Mouse (Mus musculus) stomach, embryonic 16.5 days (tissue): ENCODE data around the gene Slco3a1. TPM values are rescaled to one million over a fixed set of nuclear protein-coding genes. Genes with fewer than 3 reads are reported as not detected.

Source experiments
- ATAC-seq: fragments of 200-750 bp; cut with Nextera tagmentation; 2 replicates; pipeline ENCODE4 v1.8.0; 2017; ENCODE audit warnings: moderate number of reproducible peaks, moderate TSS enrichment; ENCODE audit not compliant: insufficient read depth, low FRiP score
- H3K27ac ChIP-seq: fragments of 300-500 bp; sonication (generic); 2 replicates; pipeline ENCODE4 v1.5.1; 2014; ENCODE audit warnings: low read length
- H3K27me3 ChIP-seq: fragments of 300-500 bp; sonication (generic); 2 replicates; pipeline ENCODE4 v1.6.1; 2014; ENCODE audit warnings: low read length, control low read depth, mixed read lengths; ENCODE audit not compliant: control insufficient read depth, insufficient read depth
- H3K36me3 ChIP-seq: fragments of 300-500 bp; sonication (generic); 2 replicates; pipeline ENCODE4 v1.6.1; 2014; ENCODE audit warnings: low read length; ENCODE audit not compliant: control insufficient read depth, insufficient read depth
- H3K4me1 ChIP-seq: fragments of 300-500 bp; sonication (generic); 2 replicates; pipeline ENCODE4 v1.6.1; 2014; ENCODE audit warnings: low read length, control low read depth, mixed read lengths; ENCODE audit not compliant: control insufficient read depth, insufficient read depth
- H3K4me2 ChIP-seq: fragments of 300-500 bp; sonication (generic); 2 replicates; pipeline ENCODE4 v1.6.1; 2014; ENCODE audit warnings: low read depth, low read length, mixed read lengths
- H3K4me3 ChIP-seq: fragments of 300-500 bp; sonication (generic); replicated peaks from 2 replicates; pipeline ENCODE4 v1.5.1; 2014; ENCODE audit warnings: mild to moderate bottlenecking, low read length
- H3K9ac ChIP-seq: fragments of 300-500 bp; sonication (generic); 2 replicates; pipeline ENCODE4 v1.6.1; 2014; ENCODE audit warnings: low read length
- H3K9me3 ChIP-seq: fragments of 300-500 bp; sonication (generic); replicated peaks from 2 replicates; pipeline ENCODE4 v1.6.1; 2016; ENCODE audit warnings: low read length, control low read depth; ENCODE audit not compliant: control insufficient read depth
- WGBS: fragments of 180-500 bp; shearing (Covaris S2); extraction: QIAGEN DNeasy Blood & Tissue Kit; methylation state at CpG from one replicate; pipeline ENCODE4 v1.1.7; 2014; 5-methylcytosine and 5-hydroxymethylcytosine counted together
- polyA plus RNA-seq: library from polyadenylated mRNA; unstranded; fragments of >200 nt; fragmentation: Nextera tagmentation; extraction: Ambion mirVana; gene quantifications from 2 replicates; pipeline ENCODE4 v1.2.1, GENCODE M21; 2015

Slco3a1 gene
- polyA plus RNA-seq, 1 experiment from 2014 or later: 10.7 TPM

DNA sequence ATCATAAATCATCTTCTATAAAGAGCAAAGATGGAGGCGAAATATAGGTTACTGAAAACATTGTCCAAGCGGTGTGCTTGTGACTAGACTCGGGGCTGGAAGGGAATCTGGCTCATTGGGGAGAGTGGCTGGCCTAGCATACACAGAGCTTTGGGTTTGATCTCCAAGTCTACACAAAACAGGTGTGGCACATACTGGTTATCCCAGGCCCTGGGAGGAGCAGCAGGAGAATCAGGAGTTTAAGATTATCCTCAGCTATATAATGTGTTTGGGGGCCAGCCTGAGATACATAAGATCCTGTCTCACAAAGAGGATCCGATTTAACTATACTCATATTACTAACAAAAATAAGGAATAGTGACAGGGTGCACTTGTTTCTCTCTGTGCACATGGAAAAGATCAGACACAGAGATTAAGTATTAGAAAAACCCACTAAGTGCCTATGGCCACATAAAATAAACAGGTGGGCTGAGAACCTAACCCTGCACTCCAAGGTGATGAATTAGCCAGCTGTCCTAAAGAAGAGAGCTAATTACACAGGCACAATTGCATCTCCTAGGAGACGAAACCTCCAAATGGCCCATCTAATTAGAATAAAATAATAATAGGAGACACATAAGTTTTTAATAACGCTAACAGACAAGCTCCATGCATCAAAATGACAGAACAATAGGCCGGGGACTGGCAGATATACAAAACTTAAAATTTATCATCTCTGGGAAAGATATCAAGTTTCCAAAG lies 224.3 kb downstream of the Slco3a1 start:
- no peak for ATAC-seq
- no peak overlapping the region for H3K9ac ChIP-seq
- 0 out of 2 replicates have a peak, but pooled peaks cover 9% of the 10 kb centered on the region for H3K4me1 ChIP-seq
- 64% methylated on average over 7 of the region's 7 CpGs for WGBS
- no peak overlapping the region for H3K4me3 ChIP-seq
- no peaks in the 10 kb centered on the region for H3K9me3 ChIP-seq
- no peaks in the 10 kb centered on the region for H3K27me3 ChIP-seq
- H3K36me3 ChIP-seq: no peaks in the 10 kb centered on the region
- H3K4me2 ChIP-seq: no peak overlapping the region
- H3K27ac ChIP-seq: 0 out of 2 replicates have a peak overlapping the region, but pooled peaks have one; percentile 29

DNA sequence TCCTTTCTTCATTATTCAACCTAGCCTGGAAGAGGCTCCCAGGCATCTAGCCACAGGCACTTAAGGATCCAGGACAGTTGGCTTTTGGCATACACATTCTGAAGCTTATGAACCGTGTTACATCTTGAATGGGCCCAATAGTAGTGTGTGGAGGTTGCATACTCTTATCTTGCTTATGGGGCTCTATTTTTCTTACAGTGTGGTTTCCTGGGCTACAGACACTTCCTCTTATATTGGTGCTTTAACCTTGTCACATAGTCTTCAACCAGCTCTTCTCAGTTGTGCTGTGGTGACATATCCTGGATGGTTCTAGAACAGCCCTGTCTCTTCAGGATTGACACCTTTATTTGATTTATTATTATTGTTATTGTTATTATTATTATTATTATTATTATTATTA lies 225.6 kb downstream of the Slco3a1 start:
- WGBS: 92% methylated on average over 1 of the region's 1 CpGs
- Histone ChIP-seq H3K4me1 (0 out of 2 replicates have a peak, but pooled peaks cover 14% of the 10 kb centered on the region), H3K36me3 (no peaks in the 10 kb centered on the region), H3K9ac (no peak overlapping the region), H3K4me2 (no peak overlapping the region), H3K9me3 (no peaks in the 10 kb centered on the region), H3K27me3 (no peaks in the 10 kb centered on the region), H3K4me3 (no peak overlapping the region), H3K27ac (no peak overlapping the region)
- no peak for ATAC-seq

DNA sequence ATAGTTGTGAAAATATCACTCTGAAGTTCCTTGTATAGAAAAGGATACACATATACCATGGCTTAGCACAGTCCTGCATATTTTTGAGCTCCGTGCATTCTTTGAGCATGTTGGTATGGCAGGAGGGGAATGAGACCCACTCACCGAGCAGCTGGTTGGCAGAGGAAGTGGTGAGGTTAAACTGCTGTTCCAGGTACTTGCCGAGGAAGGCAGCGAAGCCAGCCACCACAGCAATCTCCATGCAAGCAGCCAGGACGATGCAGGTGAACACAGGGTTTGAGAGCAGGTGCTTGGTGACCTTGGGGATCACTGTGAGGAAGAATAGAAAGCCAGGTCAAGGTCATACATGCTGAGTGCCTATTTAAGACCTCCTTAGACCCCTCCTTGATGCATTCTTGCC lies 226.9 kb downstream of the Slco3a1 start:
- ATAC-seq: no peak
- Histone ChIP-seq H3K4me3 (no peak overlapping the region), H3K36me3 (no peaks in the 10 kb centered on the region), H3K27ac (no peak overlapping the region), H3K9me3 (no peaks in the 10 kb centered on the region), H3K27me3 (no peaks in the 10 kb centered on the region), H3K4me1 (peaks cover 20% of the 10 kb centered on the region; the same call in 1 of the 2 replicates), H3K4me2 (no peak overlapping the region), H3K9ac (no peak overlapping the region)
- WGBS: 81% methylated on average over 5 of the region's 5 CpGs

DNA sequence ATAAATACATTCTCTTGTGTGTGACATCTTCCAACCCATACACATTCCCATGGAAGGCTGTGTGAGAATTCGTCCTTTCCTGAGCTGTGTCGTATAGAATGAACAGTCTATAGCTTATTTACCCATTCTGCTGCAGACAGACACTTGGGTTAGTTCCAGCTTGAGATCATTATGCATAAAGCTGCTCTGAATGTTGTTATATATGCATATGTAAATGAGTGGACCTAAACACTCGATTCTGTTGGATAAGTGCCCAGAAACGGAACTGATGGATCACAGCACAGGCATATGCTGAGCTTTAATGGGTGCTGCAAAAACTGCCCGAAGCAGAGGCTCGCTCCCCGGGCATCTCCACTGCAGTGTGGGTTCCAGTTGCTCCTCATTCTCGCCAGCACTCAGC lies 229.5 kb downstream of the Slco3a1 start:
- H3K4me2 ChIP-seq: no peak overlapping the region
- no peak overlapping the region for H3K4me3 ChIP-seq
- ATAC-seq: 0 out of 2 replicates have a peak, but pooled peaks have one; percentile 31
- WGBS: 48% methylated on average over 8 of the region's 8 CpGs
- no peak overlapping the region for H3K9ac ChIP-seq
- H3K36me3 ChIP-seq: no peaks in the 10 kb centered on the region
- peaks cover 13% of the 10 kb centered on the region; the same call in 1 of the 2 replicates for H3K4me1 ChIP-seq
- H3K27me3 ChIP-seq: no peaks in the 10 kb centered on the region
- no peak overlapping the region for H3K27ac ChIP-seq
- H3K9me3 ChIP-seq: no peaks in the 10 kb centered on the region

DNA sequence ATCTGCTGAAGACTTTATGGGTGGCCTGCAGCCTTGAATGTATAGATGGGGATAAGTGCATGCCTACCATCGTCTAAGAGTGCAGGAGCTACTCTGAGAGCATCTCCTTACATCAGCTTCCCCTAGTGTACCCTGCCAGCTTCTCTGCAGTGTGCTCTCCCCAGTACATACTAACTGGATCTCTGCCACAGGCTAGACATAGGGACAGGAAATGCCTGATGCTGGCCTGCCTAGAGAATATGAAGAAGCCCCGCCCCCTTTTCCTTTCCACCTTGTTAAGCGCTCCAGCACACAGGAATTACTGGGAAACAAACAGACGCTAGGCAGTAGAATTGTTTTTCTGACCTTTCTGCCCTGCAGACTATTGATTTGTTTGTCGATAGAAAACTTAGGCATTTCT lies 230.9 kb downstream of the Slco3a1 start:
- Histone ChIP-seq H3K4me3 (no peak overlapping the region), H3K4me1 (peaks cover 13% of the 10 kb centered on the region; the same call in 1 of the 2 replicates), H3K36me3 (no peaks in the 10 kb centered on the region), H3K9ac (no peak overlapping the region), H3K27ac (no peak overlapping the region), H3K27me3 (no peaks in the 10 kb centered on the region), H3K4me2 (no peak overlapping the region), H3K9me3 (no peaks in the 10 kb centered on the region)
- no peak for ATAC-seq
- 44% methylated on average over 5 of the region's 5 CpGs for WGBS

DNA sequence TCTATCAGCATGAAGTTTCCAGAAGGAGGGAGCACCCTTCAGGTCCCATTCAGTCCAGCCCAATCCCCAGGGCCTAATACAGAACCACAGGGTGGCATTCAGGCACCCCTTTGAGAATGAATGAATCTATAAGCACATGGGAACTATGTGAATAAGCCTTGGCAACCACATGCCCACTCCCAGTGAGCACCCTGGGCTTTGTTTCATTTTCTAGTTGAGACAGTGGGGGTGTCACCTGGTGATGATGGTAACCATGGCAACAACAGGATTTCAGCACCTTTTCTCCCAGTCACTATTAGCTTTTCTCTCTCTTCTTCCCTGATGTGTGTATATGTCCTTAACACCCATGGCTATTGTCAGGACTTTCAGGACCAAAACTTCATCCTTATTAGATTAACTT lies 231.4 kb downstream of the Slco3a1 start:
- ATAC-seq: no peak
- Histone ChIP-seq H3K27ac (no peak overlapping the region), H3K9ac (no peak overlapping the region), H3K4me2 (no peak overlapping the region), H3K36me3 (no peaks in the 10 kb centered on the region), H3K9me3 (no peaks in the 10 kb centered on the region), H3K27me3 (no peaks in the 10 kb centered on the region), H3K4me1 (peaks cover 13% of the 10 kb centered on the region; the same call in 1 of the 2 replicates), H3K4me3 (no peak overlapping the region)

DNA sequence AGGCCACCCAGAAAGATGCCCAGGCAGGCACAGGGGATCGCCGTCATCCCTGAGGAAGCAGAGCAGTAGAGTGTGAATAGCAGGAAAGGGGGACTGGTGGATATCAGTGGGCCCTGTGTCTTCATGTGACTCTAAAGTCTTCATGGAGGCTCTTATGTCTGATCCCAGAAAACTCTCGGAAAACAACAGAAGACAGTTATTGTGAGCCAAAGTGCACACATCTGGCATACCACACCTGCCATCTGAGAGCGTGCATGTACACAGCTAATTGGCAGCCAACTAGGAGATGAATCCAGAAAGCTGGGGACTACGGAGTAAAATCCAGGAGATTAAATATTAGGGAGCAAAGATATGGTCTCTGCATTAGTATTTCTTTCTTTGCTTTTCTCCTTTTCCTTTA lies 233.9 kb downstream of the Slco3a1 start:
- Histone ChIP-seq H3K4me1 (peaks cover 13% of the 10 kb centered on the region; the same call in 1 of the 2 replicates), H3K4me2 (no peak overlapping the region), H3K9ac (no peak overlapping the region), H3K27me3 (no peaks in the 10 kb centered on the region), H3K27ac (no peak overlapping the region), H3K9me3 (no peaks in the 10 kb centered on the region), H3K4me3 (no peak overlapping the region), H3K36me3 (no peaks in the 10 kb centered on the region)
- ATAC-seq: no peak
- WGBS: 91% methylated on average over 5 of the region's 5 CpGs

DNA sequence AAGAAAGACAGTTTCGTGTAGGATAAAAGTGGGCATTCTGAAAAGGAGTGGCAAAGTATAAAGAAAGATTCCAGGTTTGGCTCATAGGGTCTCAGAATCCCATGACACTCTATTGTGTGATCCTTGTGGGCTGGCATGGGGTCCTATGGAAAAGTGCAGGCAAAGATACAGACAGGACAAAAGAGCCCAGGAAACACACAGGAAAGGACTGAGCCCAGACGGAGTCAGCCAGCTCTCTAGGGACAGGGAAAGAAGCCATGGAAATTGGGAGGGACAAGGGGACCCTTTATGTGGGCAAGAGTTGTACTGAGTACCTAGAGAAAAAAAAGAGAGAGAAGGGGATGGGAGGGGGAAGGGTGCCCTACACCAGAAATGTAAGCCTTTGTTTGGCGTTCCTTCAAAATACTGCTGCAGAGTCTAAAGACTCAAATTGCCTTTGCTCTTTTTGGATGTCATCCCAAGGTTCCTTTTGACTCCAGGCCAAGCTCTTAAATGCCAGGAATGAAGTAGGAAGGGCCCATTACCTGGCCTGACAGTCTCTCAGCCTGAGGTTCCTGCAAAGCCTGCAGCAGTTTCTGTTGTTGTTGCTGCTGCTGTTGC lies 238.6 kb downstream of the Slco3a1 start:
- no peak for ATAC-seq

DNA sequence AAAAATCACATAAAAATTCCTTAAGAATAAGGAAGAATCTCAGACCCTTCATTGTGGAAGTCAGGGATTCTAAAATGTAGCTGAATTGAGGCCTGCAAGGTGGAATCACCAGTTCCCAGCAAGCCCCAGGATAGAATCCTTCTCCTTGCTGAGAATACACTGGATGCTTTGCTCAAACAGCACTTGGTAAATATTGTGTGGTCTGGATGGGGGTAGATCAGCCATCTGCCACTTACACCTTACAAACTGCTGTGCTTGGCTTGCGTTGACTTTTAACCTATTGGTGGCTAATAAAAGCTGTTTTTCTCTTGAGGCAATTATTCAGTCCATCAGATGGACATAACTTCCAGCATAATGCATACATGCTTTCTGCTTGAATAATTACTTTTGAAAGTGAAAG lies 240.3 kb downstream of the Slco3a1 start:
- H3K4me1 ChIP-seq: no peaks in the 10 kb centered on the region
- H3K4me3 ChIP-seq: no peak overlapping the region
- H3K27ac ChIP-seq: no peak overlapping the region
- no peak overlapping the region for H3K4me2 ChIP-seq
- H3K9me3 ChIP-seq: no peaks in the 10 kb centered on the region
- no peaks in the 10 kb centered on the region for H3K27me3 ChIP-seq
- ATAC-seq: no peak
- no peak overlapping the region for H3K9ac ChIP-seq
- no peaks in the 10 kb centered on the region for H3K36me3 ChIP-seq
- WGBS: 78% methylated on average over 1 of the region's 1 CpGs

More for the DNA sequence above, 238.6 kb downstream of the Slco3a1 start:
- 63% methylated on average over 3 of the region's 3 CpGs for WGBS
- H3K27ac ChIP-seq: no peak overlapping the region
- no peaks in the 10 kb centered on the region for H3K9me3 ChIP-seq
- H3K9ac ChIP-seq: no peak overlapping the region
- no peaks in the 10 kb centered on the region for H3K36me3 ChIP-seq
- H3K4me1 ChIP-seq: no peaks in the 10 kb centered on the region
- H3K27me3 ChIP-seq: no peaks in the 10 kb centered on the region
- H3K4me2 ChIP-seq: no peak overlapping the region
- no peak overlapping the region for H3K4me3 ChIP-seq
